Mouse (Mus musculus): ENCODE results near the gene Gm15217.

DNA sequence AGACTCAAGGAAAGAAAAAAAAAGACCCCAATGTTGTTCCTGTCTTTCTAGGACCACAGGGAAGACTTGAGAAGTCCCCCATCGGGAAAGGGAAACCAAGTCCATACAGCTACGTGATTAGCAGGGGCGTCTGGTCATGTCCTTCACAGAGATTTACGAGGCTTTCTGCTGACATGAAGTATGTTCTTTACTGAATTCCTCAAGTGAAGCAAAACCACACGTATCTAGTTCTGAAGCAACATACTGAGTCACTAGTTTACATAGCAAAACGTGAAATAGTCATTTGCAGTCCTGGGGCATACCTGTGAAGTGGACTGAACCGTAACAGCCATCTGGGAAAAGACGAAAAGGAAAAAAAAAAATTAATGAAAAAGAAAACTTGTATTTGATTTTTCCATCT lies 21.5 kb upstream of the Gm15217 start:
- TF ChIP-seq POLR2A (IDR thresholded peaks at IDR 0.05; ENCODE audit: extremely low read depth, insufficient read depth, low read length) (no peak), CTCF (IDR thresholded peaks at IDR 0.05; ENCODE audit: low read depth, low read length) (no peak)
